Mouse (Mus musculus) ES-CJ7 (cell line): ENCODE measurements around the gene Hjurp.

Source experiments
- DNase-seq: peaks from one replicate; pipeline ENCODE4 v3.0.0; 2011; ENCODE audit warnings: low read depth, low spot score

Gene Hjurp

GRCm38 (mm10) chr1:88280006-88280690 is 2.7 kb upstream of the Hjurp start:
- DNase-seq = no peak

GRCm38 (mm10) chr1:88279111-88280005 is 1.9 kb upstream of the Hjurp start:
- no peak for DNase-seq

GRCm38 (mm10) chr1:88277818-88278511 is 532 bp upstream of the Hjurp start:
- DNase-seq = no peak

GRCm38 (mm10) chr1:88276524-88277097 is 822 bp downstream of the Hjurp start:
- no peak for DNase-seq

- no peak for DNase-seq
These were observed 1.5 kb downstream of the Hjurp start for GRCm38 (mm10) chr1:88275698-88276523.

DNA sequence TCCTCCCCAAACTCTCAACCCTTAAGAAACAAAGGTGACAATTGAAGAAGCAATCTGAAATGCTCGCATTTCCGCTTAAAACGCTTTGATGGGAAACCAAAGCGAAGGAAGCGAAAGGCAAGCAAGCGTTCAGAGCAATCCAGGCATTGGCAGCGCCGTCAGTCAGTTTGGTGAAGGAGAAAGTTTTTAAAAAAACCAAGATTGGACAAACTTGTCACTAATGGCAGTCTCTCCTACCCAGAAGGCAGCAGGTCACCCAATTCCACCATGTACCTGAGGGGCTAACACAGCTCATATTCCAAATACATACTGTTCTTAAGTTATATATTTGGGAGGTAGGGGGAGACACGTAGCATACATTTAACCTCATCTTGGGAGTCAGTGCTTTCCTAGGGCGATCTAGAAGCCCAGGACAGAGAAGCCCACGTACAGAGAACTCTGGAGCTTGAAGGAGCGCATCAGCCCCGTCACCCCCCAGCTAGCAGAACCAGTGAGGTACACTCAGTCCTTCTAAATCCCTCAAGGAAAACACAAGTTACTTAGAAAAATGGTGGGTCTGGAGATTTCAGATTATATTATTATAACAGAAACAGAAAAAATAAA is 2.3 kb downstream of the Hjurp start:
- DNase-seq = no peak

- no peak for DNase-seq
These were observed 2.9 kb downstream of the Hjurp start for GRCm38 (mm10) chr1:88274371-88275077.

- no peak for DNase-seq
These were observed 3.6 kb downstream of the Hjurp start for GRCm38 (mm10) chr1:88273832-88274231.

- DNase-seq = no peak
These were observed 4.1 kb downstream of the Hjurp start for GRCm38 (mm10) chr1:88273326-88273725.

DNA sequence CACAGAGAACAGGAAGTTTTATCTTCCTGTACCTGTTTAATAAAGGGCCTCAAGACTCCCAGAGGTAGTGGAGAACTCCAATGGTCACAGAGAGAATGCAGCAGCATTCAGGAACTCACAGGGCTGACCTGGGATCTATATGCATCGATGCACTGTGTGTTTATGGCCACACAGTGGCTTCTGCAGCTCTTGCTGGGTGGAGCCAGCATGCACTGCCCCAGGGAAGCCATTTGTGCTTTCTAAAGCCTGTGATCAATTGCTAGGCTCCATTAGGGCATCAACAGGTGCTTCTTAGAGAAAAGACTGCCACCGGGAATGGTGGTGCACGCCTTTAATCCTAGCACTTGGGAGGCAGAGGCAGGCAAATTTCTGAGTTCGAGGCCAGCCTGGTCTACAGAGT is 4.6 kb downstream of the Hjurp start:
- DNase-seq = no peak

GRCm38 (mm10) chr1:88269539-88270309 is 7.7 kb downstream of the Hjurp start:
- DNase-seq = no peak

DNA sequence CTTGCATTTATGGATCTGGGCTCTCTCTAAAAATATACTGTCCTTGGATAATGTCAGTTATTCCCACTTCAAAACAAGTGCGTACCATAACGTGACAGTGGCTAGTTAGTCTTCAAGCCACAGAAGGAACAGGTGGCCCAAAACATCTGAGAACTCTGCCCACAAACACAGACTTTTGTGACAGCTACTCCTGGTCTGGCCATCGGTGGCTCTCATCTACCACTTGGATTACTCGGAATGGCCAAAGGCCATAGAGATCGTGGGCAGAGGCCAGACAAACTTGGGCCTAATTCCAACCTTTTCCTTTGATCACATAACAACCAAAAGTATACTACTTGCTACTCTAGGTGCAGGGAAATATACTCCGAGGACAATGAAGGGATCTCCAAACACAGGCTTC is 9.4 kb downstream of the Hjurp start:
- DNase-seq = no peak

DNA sequence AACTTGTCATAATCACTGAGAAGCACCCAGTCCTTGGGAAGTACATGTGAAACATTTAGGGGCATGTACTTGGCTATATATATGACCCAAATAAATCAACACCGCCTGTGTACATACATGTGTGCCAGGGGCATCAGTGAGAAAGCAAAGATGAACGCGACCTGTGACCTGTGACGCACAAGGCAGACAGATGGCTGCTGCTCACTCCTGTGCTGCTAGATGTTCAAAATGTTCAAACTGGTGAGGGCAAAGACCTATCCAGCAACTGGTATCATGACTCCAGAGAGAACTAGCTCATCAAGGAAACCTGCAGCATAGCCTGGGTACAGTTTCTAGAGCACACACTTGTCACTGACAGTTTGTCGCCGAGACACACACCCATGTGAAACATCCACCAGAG is 9.9 kb downstream of the Hjurp start:
- no peak for DNase-seq

DNA sequence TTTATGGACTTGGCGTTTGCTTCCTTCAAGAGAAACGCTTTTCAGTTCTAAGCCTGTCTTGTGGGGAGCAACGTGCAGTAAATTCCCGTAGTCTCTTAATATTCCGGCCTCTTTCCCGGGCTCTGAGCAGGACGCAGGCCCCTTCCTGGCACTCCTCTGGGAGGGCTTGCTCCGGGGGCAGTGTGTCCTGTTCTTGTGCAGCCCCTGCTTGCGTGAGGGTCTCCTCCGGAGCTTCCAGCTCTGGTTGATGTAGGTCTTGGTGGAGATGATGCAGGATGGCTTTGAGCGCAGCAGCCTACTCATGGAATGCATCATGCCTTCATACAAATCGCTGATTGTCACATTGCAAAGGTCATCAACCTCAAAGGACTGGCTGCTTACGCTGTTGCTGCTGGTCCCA is 11.3 kb downstream of the Hjurp start:
- DNase-seq = no peak

- DNase-seq = no peak
These were observed 12.6 kb downstream of the Hjurp start for GRCm38 (mm10) chr1:88264869-88265240.

DNA sequence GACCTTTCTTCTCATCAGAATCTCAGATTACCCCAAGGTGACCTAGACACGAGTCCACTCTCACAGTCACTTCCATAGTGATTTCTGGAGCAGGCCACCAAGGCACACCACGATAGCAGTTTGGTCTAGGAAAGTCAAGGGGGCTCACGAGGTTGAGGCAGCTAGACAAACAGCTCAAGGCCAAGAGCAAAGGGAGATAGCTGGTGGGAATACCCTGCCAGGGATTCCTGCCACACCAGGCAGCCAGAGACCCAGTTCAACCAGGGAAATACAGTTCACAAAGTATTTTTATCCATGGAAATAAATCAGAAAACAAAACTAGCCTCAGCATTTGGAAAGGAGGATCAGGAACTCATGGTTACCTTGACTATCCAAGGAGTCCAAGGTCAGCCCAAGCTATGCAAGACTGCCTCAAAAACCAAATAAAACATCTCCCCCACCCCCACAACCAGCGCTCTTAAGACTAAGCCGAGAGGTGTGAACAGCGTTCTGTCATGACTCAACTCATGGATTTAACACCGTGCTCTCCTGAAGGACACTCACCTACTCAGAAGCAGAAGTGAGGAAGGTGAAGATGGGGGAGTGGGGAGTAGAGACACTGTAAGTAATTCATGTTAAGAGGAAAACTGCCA is 13.1 kb downstream of the Hjurp start:
- DNase-seq = no peak

DNA sequence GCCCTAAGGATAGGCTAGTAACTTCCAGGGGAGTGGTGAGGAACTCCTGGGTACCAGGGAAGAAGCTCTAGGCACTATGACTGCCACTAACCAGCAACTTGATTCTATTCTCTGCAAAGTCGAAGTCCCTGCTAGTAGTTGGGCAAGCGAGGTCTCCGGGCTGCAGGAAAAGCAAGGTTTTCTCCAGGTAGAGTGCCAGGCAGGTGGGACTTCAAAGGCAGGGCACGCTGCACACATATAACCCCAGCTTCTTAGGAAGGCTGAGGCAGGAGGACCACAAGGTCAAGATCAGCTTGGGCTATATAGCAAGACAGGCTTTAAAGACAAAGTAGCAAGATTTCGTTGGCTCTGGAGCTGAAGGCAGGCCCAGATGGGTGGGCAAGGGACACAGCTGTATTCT is 13.7 kb downstream of the Hjurp start:
- DNase-seq = no peak

DNA sequence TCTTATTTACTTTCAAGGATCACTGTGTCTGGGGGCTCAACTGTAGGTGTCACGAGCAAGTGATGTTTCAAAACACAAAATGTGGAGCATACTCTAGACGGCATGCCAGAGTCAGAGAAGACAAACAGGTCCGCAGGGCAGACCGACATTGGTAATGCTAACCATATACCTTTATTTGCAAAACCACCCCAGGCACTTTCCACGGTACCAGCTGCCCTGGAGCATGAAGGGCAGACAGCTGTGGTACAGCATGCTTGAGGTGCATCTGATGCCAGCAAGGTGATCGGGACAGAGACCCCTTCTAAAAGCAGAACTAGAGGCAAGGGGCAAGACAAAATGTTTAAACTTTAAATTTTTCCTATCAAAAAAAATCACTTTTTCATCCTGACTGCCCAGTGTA is 14.5 kb downstream of the Hjurp start:
- DNase-seq = no peak

- DNase-seq = peak; percentile 58
These were observed 15.2 kb downstream of the Hjurp start for GRCm38 (mm10) chr1:88262255-88262654.
